Mouse (Mus musculus) embryonic facial prominence, embryonic 11.5 days (tissue): ENCODE measurements around the gene Olfr62. TPM values are rescaled to one million over a fixed set of nuclear protein-coding genes. Genes with fewer than 3 reads are reported as not detected.

ENCODE experiments used
- ATAC-seq: fragments of 200-750 bp; cut with Nextera tagmentation; replicated peaks from 2 replicates; pipeline ENCODE4 v1.8.0; 2017; ENCODE audit warnings: low read depth; ENCODE audit not compliant: insufficient number of reproducible peaks, low FRiP score, low TSS enrichment
- DNase-seq: peaks from one replicate; pipeline ENCODE4 v3.0.0-alpha.2; 2015; ENCODE audit warnings: low spot score
- H3K27ac ChIP-seq: fragments of 300-500 bp; sonication (generic); replicated peaks from 2 replicates; pipeline ENCODE4 v1.5.1; 2014; ENCODE audit warnings: mild to moderate bottlenecking, low read depth, low read length, control low read depth
- H3K27me3 ChIP-seq: fragments of 300-500 bp; sonication (generic); 2 replicates; pipeline ENCODE4 v1.6.1; 2014; ENCODE audit warnings: mild to moderate bottlenecking, low read length, moderate library complexity, mixed read lengths; ENCODE audit not compliant: control insufficient read depth, insufficient read depth
- H3K36me3 ChIP-seq: fragments of 300-500 bp; sonication (generic); replicated peaks from 2 replicates; pipeline ENCODE4 v1.6.1; 2014; ENCODE audit warnings: low read depth, mild to moderate bottlenecking, low read length, moderate library complexity, mixed read lengths; ENCODE audit not compliant: control insufficient read depth, insufficient read depth
- H3K4me1 ChIP-seq: fragments of 300-500 bp; sonication (generic); 2 replicates; pipeline ENCODE4 v1.6.1; 2014; ENCODE audit warnings: low read length, mixed read lengths; ENCODE audit not compliant: control insufficient read depth, insufficient read depth
- H3K4me2 ChIP-seq: fragments of 300-500 bp; sonication (generic); 2 replicates; pipeline ENCODE4 v1.6.1; 2014; ENCODE audit warnings: low read depth, mild to moderate bottlenecking, control low read depth, low read length, moderate library complexity
- H3K4me3 ChIP-seq: fragments of 300-500 bp; sonication (generic); 2 replicates; pipeline ENCODE4 v1.5.1; 2014; ENCODE audit warnings: low read depth, low read length, control low read depth
- H3K9ac ChIP-seq: fragments of 300-500 bp; sonication (generic); replicated peaks from 2 replicates; pipeline ENCODE4 v1.6.1; 2014; ENCODE audit warnings: mild to moderate bottlenecking, control low read depth, low read length
- H3K9me3 ChIP-seq: fragments of 300-500 bp; sonication (generic); replicated peaks from 2 replicates; pipeline ENCODE4 v1.6.1; 2016; ENCODE audit warnings: mild to moderate bottlenecking, low read length, inconsistent platforms, mixed read lengths; ENCODE audit not compliant: control insufficient read depth
- WGBS: fragments of 180-500 bp; shearing (Covaris S2); extraction: QIAGEN DNeasy Blood & Tissue Kit; methylation state at CpG from one replicate; pipeline ENCODE4 v1.1.7; 2014; 5-methylcytosine and 5-hydroxymethylcytosine counted together
- polyA plus RNA-seq: library from polyadenylated mRNA; unstranded; fragments of >200 nt; fragmentation: Nextera tagmentation; extraction: Ambion mirVana; gene quantifications from 2 replicates; pipeline ENCODE4 v1.2.1, GENCODE M21; 2014

The Olfr62 gene
- polyA plus RNA-seq, 1 experiment from 2014 or later = not detected

GRCm38 (mm10) chr4:118642346-118643190 lies 16.2 kb upstream of the Olfr62 start:
- Histone ChIP-seq H3K9me3 (no peaks in the 10 kb centered on the region), H3K4me3 (no peak overlapping the region), H3K9ac (no peak overlapping the region), H3K36me3 (no peaks in the 10 kb centered on the region), H3K4me2 (no peak overlapping the region), H3K4me1 (no peaks in the 10 kb centered on the region), H3K27me3 (no peaks in the 10 kb centered on the region), H3K27ac (no peak overlapping the region)
- 55% methylated on average over 20 of the region's 20 CpGs for WGBS
- DNase-seq (no peak), ATAC-seq (no peak)

DNA sequence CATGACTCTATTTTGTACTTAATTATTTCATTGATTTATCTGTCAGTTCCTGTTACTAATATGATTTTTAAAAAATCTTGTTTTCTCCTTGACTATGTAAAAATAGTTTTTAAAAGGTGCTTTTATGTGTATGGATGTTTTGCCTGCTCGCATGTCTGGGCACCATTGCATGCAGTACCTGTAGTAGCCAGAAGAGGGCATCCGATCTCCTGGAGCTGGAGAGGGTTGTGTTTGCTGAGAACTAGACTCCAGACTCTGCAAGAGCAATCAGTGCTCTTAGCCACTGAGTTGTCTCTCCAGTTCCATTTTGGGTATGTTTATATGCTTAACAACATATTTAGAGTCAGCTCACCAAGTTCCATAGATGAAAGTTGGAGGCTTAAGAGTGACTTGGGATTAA lies 13.5 kb upstream of the Olfr62 start:
- Histone ChIP-seq H3K4me1 (no peaks in the 10 kb centered on the region), H3K9me3 (no peaks in the 10 kb centered on the region), H3K27ac (no peak overlapping the region), H3K36me3 (no peaks in the 10 kb centered on the region), H3K4me2 (no peak overlapping the region), H3K9ac (no peak overlapping the region), H3K4me3 (no peak overlapping the region), H3K27me3 (no peaks in the 10 kb centered on the region)
- DNase-seq (peak; percentile 70), ATAC-seq (no peak)
- WGBS = 10% methylated on average over 2 of the region's 2 CpGs

DNA sequence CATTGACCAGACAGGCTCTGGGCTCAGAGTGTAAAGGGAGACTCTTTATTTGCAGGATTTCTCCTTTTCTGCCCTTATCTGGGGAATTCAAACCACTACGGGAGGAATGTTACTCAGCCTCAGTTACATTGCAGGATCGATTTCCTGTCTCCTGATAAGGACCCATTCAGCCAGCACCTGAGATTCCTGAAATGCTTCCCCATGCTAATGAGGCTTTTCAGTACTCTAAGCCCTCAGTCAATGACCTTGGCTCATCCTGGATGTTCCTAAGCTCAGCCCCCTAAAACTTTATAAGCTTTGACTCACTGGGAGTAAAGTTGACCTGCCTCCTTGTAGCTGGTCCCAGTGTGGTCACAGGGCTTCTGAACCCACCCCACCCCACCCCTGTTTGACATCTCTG lies 28.3 kb downstream of the Olfr62 start:
- no peak for DNase-seq
- WGBS = 68% methylated on average over 2 of the region's 2 CpGs
- Histone ChIP-seq H3K4me2 (no peak overlapping the region), H3K27ac (no peak overlapping the region), H3K4me3 (no peak overlapping the region), H3K9ac (no peak overlapping the region), H3K4me1 (no peaks in the 10 kb centered on the region), H3K36me3 (no peaks in the 10 kb centered on the region), H3K9me3 (no peaks in the 10 kb centered on the region), H3K27me3 (no peaks in the 10 kb centered on the region)
- no peak for ATAC-seq

DNA sequence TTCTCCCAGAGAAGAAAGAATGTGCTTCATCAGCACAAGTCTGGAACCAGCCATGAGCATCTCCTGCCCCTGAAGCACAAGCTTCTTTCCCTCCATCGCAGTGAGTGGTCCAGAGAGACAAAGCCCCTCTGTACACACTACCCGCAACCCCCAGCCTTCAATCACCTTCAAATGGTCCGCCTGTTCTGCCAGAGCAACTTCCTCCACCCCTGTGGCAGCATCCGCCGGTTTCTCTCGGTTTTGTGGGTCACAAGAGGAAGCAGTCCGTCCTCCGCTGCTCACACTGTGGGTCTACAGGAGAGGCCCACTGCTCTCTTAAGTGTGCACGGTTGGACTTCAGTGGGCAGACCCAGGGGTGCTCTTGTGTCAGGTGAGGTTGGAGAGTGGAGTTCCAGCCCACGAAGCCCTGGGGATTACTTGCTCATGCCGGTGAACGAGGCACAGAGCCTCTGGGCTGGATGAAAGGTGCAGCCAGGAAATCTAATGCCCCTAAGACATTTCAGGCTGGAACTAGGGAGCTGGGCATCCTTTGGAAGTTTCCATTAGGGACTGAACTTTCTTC lies 33.7 kb downstream of the Olfr62 start, which contains the start of gene Olfr1342:
Olfr1342 (minus strand) TSS at position 345 of the 562 bp plus-strand sequence.
- ATAC-seq (no peak), DNase-seq (no peak)
- Histone ChIP-seq H3K27me3 (no peaks in the 10 kb centered on the region), H3K4me3 (no peak within 1 kb of the TSS), H3K9ac (no peak within 1 kb of the TSS), H3K4me1 (no peaks in the 10 kb centered on the region), H3K27ac (no peak within 1 kb of the TSS), H3K4me2 (no peak within 1 kb of the TSS), H3K9me3 (no peaks in the 10 kb centered on the region), H3K36me3 (no peaks in the 10 kb centered on the region)
- whole genome bisulfite sequencing = 24% methylated on average over 12 of the region's 12 CpGs

GRCm38 (mm10) chr4:118693812-118694211 lies 35.1 kb downstream of the Olfr62 start:
- no peak overlapping the region for H3K27ac ChIP-seq
- no peak overlapping the region for H3K9ac ChIP-seq
- no peak for DNase-seq
- no peak overlapping the region for H3K4me2 ChIP-seq
- no peak for ATAC-seq
- no peaks in the 10 kb centered on the region for H3K36me3 ChIP-seq
- no peaks in the 10 kb centered on the region for H3K27me3 ChIP-seq
- WGBS = 47% methylated on average over 2 of the region's 2 CpGs
- H3K4me1 ChIP-seq = no peaks in the 10 kb centered on the region
- no peaks in the 10 kb centered on the region for H3K9me3 ChIP-seq
- no peak overlapping the region for H3K4me3 ChIP-seq

DNA sequence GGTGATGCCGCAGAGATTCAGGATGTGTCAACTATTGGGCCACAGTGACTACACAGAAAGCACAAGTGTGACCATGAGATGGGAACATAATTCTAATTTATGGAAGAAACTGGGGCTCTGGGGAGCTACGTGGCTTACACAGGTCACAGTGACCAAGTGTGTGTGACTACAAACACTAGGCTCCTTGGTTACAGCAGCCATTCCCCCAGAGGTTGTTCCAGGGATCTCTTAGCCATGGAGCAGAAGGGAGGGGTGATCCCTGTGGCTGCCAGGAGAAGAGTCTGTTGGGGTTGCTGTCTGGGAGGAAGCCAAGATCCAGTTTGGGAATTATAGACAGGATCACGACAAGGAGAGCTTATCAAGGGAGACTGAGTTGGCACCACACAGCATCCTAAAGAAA lies 44.5 kb downstream of the Olfr62 start, which contains the start of gene Olfr1341:
Olfr1341 (plus strand) TSS at position 301 of the 400 bp plus-strand sequence.
- no peak within 1 kb of the TSS for H3K9ac ChIP-seq
- H3K4me3 ChIP-seq = no peak within 1 kb of the TSS
- no peaks in the 10 kb centered on the region for H3K36me3 ChIP-seq
- WGBS = 80% methylated on average over 3 of the region's 3 CpGs
- DNase-seq (no peak), ATAC-seq (no peak)
- no peaks in the 10 kb centered on the region for H3K4me1 ChIP-seq
- H3K9me3 ChIP-seq = no peaks in the 10 kb centered on the region
- no peak within 1 kb of the TSS for H3K4me2 ChIP-seq
- no peak within 1 kb of the TSS for H3K27ac ChIP-seq
- no peaks in the 10 kb centered on the region; the same call in 1 of the 2 replicates for H3K27me3 ChIP-seq

DNA sequence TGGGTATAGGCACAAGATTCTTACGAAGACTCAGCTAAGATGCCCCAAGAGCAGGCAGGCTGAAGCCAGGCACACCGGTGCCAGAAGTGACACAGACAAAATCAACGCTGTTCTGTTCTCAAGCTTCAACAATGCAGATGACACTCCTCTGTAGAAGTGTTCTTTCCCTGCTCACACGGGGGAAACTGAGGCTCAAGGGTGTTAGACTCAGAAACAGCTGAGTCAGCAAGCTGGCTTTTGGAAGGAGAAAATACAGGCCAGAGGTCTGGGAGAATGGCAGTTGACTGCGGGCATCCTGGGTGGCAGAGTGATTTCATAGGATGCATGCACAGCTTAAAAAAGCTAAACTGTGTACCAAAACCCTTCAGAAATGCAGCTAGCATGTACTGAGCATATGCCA lies 49.3 kb downstream of the Olfr62 start:
- ATAC-seq = no peak
- H3K4me1 ChIP-seq = no peaks in the 10 kb centered on the region
- no peak for DNase-seq

GRCm38 (mm10) chr4:118711656-118712055 lies 52.9 kb downstream of the Olfr62 start:
- Histone ChIP-seq H3K27ac (no peak overlapping the region), H3K9ac (no peak overlapping the region), H3K36me3 (no peaks in the 10 kb centered on the region), H3K9me3 (no peaks in the 10 kb centered on the region), H3K4me3 (no peak overlapping the region), H3K27me3 (no peaks in the 10 kb centered on the region), H3K4me2 (no peak overlapping the region), H3K4me1 (no peaks in the 10 kb centered on the region)
- 18% methylated on average over 1 of the region's 1 CpGs for WGBS
- DNase-seq (no peak), ATAC-seq (no peak)

More for the DNA sequence above, 49.3 kb downstream of the Olfr62 start:
- Histone ChIP-seq H3K4me3 (no peak overlapping the region), H3K36me3 (no peaks in the 10 kb centered on the region), H3K9ac (no peak overlapping the region), H3K27me3 (no peaks in the 10 kb centered on the region; the same call in 1 of the 2 replicates), H3K9me3 (no peaks in the 10 kb centered on the region), H3K4me2 (no peak overlapping the region), H3K27ac (no peak overlapping the region)
- WGBS = 84% methylated on average over 5 of the region's 5 CpGs
